Mouse (Mus musculus): ENCODE measurements around the gene Clpx. TPM values are rescaled to one million over a fixed set of nuclear protein-coding genes. Genes with fewer than 3 reads are reported as not detected.
"Not testable (repeated sequence)": the region's sequence is repeated elsewhere in the genome, so short reads cannot be mapped to it uniquely, and the experiment has no call there.

Gene Clpx
- polyA plus RNA-seq, 1 experiment from 2014 or later: 44.7 TPM

DNA sequence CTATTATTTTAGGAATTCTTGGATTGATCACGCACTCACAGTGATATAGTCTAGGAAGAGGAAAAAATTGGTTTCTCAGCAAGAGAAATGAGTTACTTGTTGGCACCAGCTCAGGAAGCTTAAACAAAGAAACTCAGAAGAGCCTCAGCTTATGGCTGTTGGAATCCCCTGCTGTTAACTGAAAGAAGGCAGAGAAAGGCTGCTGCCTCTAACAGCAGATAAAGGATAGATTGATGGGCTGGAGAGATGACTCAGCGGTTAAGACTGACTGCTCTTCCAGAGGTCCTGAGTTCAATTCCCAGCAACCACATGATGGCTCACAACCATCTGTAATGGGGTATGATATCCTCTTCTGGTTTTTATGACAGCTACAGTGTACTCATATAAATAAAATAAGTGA, 33.3 kb downstream of the Clpx start:
- Histone ChIP-seq H3K27ac (ENCODE audit: low read depth) (no peak overlapping the region), H3K36me3 (ENCODE audit: insufficient read depth) (peaks cover 73% of the 10 kb centered on the region), H3K9me3 (ENCODE audit: low read depth, low read length) (no peaks in the 10 kb centered on the region), H3K9ac (no peak overlapping the region), H3K27me3 (ENCODE audit: insufficient read depth, low read length) (no peaks in the 10 kb centered on the region), H3K4me2 (no peak overlapping the region), H3K4me1 (ENCODE audit: insufficient read depth) (no peaks in the 10 kb centered on the region), H3K4me3 (ENCODE audit: low read depth, low read length) (no peak overlapping the region)
- no peak for TF ChIP-seq CTCF (IDR thresholded peaks at IDR 0.05; ENCODE audit: low read depth)
- DNase-seq: no peak
- ATAC-seq (ENCODE audit: insufficient read depth): no peak
- 85% methylated on average over 2 of the region's 2 CpGs for WGBS

DNA sequence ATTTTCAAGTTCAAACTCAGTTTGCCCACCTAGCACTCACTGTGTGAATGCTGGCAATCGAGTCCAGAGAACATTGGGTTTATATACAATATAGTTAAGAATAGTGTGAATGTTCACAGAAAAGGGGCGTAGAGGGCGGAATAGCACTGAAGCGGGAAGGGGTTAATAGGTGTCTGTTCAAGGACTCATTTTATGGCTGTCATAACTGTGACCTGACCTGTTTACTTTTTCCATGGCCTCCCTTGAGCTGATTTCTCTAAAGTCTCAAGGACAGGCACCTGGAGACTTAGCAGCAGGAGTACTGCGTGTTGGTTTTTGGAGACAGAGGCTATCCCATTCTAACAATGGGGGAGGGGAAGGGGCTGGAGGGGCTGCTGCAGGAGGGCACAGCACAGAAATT, 39.9 kb downstream of the Clpx start:
- Histone ChIP-seq H3K4me2 (no peak overlapping the region), H3K4me1 (ENCODE audit: insufficient read depth) (no peaks in the 10 kb centered on the region), H3K27ac (ENCODE audit: low read depth) (no peak overlapping the region), H3K27me3 (ENCODE audit: insufficient read depth, low read length) (no peaks in the 10 kb centered on the region), H3K9ac (no peak overlapping the region), H3K4me3 (ENCODE audit: low read depth, low read length) (no peak overlapping the region), H3K9me3 (ENCODE audit: low read depth, low read length) (no peaks in the 10 kb centered on the region), H3K36me3 (ENCODE audit: insufficient read depth) (peaks cover 22% of the 10 kb centered on the region)
- ATAC-seq (ENCODE audit: insufficient read depth) (no peak), DNase-seq (no peak)
- TF ChIP-seq CTCF (IDR thresholded peaks at IDR 0.05; ENCODE audit: low read depth): no peak
- WGBS: 72% methylated on average over 5 of the region's 5 CpGs

DNA sequence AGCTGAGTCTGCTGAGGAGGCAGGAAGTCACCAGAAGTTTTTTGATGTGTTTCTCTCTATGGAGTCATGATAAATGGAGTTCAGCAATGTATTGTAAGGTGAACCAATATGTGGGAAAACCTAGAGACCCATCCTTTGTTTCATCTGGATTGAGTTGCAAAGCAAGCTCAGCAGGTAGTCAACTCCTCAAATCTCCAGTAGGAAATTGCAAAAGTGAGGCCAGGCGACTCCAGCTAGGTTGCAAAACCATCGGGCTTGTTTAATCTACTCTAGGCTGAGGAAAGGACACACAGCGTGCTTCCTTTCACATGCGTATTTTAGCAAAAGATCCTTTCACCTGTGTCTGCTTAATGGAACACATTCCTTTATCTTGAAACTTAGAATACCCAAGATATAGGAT, 45.1 kb downstream of the Clpx start:
- H3K9ac ChIP-seq: no peak overlapping the region
- WGBS: 84% methylated on average over 4 of the region's 4 CpGs

DNA sequence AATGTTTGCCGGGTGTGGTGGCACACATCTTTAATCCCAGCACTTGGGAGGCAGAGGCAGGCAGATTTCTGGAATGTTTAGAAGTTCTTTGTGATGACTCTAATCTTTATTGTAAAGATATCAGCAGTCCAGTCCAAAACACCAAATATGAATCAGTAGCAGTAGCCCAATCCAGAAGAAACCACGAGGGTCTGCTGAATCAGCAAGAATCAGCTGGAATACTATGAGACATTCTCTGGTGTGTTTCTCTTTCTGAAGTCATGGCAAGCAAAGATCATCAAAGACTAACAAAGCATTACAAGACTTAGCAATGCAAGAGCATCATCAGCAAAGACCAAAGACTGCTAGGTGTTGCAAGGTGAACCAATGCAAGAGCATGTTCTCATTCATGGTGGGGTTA, 46.4 kb downstream of the Clpx start:
- no peaks in the 10 kb centered on the region for H3K36me3 ChIP-seq (ENCODE audit: insufficient read depth)
- H3K27me3 ChIP-seq (ENCODE audit: insufficient read depth, low read length): no peaks in the 10 kb centered on the region
- H3K4me3 ChIP-seq (ENCODE audit: low read depth, low read length): no peak overlapping the region
- TF ChIP-seq CTCF (IDR thresholded peaks at IDR 0.05; ENCODE audit: low read depth): no peak
- H3K9me3 ChIP-seq (ENCODE audit: low read depth, low read length): peaks cover 6% of the 10 kb centered on the region; the same call in 1 of the 2 replicates
- no peak overlapping the region for H3K27ac ChIP-seq (ENCODE audit: low read depth)
- no peaks in the 10 kb centered on the region for H3K4me1 ChIP-seq (ENCODE audit: insufficient read depth)
- DNase-seq (no peak), ATAC-seq (ENCODE audit: insufficient read depth) (no peak)
- H3K9ac ChIP-seq: no peak overlapping the region
- H3K4me2 ChIP-seq: no peak overlapping the region
- 81% methylated on average over 2 of the region's 2 CpGs for WGBS

More for the DNA sequence above, 45.1 kb downstream of the Clpx start:
- no peak for TF ChIP-seq CTCF (IDR thresholded peaks at IDR 0.05; ENCODE audit: low read depth)
- no peak overlapping the region for H3K4me2 ChIP-seq
- no peaks in the 10 kb centered on the region for H3K27me3 ChIP-seq (ENCODE audit: insufficient read depth, low read length)
- no peaks in the 10 kb centered on the region for H3K36me3 ChIP-seq (ENCODE audit: insufficient read depth)
- H3K4me1 ChIP-seq (ENCODE audit: insufficient read depth): no peaks in the 10 kb centered on the region
- no peaks in the 10 kb centered on the region for H3K9me3 ChIP-seq (ENCODE audit: low read depth, low read length)
- H3K4me3 ChIP-seq (ENCODE audit: low read depth, low read length): no peak overlapping the region
- DNase-seq: no peak
- no peak overlapping the region for H3K27ac ChIP-seq (ENCODE audit: low read depth)
- no peak for ATAC-seq (ENCODE audit: insufficient read depth)

DNA sequence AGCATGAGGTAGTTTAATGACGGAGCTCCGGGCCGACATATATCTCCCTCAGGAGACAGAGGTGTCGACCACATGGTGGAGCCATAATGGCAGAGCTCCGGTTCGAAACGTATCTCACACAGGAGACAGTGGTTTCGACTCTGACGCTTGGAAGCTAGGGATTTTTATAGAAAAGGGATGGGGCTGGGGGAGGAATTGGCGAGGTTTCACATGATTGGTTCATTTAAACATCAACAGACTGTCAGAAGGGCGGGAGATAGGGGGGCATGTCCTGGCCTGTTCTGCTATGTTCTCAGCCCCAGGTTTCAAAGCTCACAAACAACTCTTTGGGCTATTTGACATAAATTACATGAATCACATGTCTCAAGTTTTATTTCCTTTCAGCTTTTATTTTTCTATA, 51.4 kb downstream of the Clpx start:
- H3K9me3 ChIP-seq (ENCODE audit: low read depth, low read length); H3K4me1 ChIP-seq (ENCODE audit: insufficient read depth); H3K27me3 ChIP-seq (ENCODE audit: insufficient read depth, low read length); H3K36me3 ChIP-seq (ENCODE audit: insufficient read depth); DNase-seq: not testable (repeated sequence)
- peak overlapping the region; percentile 95 for H3K9ac ChIP-seq
- 65% methylated on average over 11 of the region's 11 CpGs for WGBS
- H3K27ac ChIP-seq (ENCODE audit: low read depth): peak overlapping the region; percentile 94
- peak overlapping the region; percentile 98 for H3K4me3 ChIP-seq (ENCODE audit: low read depth, low read length)
- peak overlapping the region; percentile 87 for H3K4me2 ChIP-seq
- ATAC-seq (ENCODE audit: insufficient read depth): 0 out of 2 replicates have a peak, but pooled peaks have one; percentile 15

DNA sequence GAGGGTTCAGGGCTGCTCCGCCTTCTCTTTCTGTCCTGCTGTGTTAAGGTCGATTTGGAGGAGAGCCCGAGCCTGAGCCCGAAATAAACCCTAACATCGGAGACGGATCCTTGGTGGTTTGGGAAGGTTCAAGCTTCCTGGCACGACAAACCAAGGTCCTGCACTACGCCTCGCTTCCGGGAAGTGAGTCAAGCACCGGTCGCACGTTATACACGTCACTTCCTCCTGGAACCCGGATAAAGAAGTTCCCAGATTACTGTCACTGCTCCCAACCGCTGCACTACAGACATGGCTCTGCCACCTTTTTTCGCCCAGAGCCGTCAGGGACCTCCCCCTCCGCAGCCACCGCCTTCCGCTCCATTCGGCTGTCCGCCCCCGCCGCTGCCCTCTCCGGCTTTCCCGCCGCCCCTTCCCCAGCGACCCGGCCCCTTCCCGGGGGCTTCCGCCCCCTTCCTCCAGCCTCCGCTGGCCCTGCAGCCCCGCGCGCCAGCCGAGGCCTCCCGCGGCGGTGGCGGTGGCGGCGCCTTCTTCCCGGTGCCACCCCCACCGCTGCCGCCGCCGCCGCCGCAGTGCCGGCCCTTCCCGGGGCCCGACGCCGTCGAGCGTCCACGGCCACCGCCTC, 51.9 kb downstream of the Clpx start, which contains the start of gene Pdcd7:
Gene Pdcd7 (plus strand): TSS at position 251 of the 622 bp plus-strand sequence.
- no peaks in the 10 kb centered on the region for H3K4me1 ChIP-seq (ENCODE audit: insufficient read depth)
- no peaks in the 10 kb centered on the region for H3K36me3 ChIP-seq (ENCODE audit: insufficient read depth)
- H3K4me3 ChIP-seq (ENCODE audit: low read depth, low read length): peak within 1 kb of the TSS; percentile 98
- no peak for TF ChIP-seq CTCF (IDR thresholded peaks at IDR 0.05; ENCODE audit: low read depth)
- peak within 1 kb of the TSS; percentile 87 for H3K4me2 ChIP-seq
- H3K27ac ChIP-seq (ENCODE audit: low read depth): peak within 1 kb of the TSS; percentile 94
- H3K9ac ChIP-seq: peak within 1 kb of the TSS; percentile 95
- WGBS: under 1% methylated on average over 52 of the region's 59 CpGs
- no peaks in the 10 kb centered on the region for H3K27me3 ChIP-seq (ENCODE audit: insufficient read depth, low read length)
- DNase-seq (peak; percentile 100), ATAC-seq (ENCODE audit: insufficient read depth) (peak; percentile 96)
- H3K9me3 ChIP-seq (ENCODE audit: low read depth, low read length): peaks cover 6% of the 10 kb centered on the region; the same call in 1 of the 2 replicates

DNA sequence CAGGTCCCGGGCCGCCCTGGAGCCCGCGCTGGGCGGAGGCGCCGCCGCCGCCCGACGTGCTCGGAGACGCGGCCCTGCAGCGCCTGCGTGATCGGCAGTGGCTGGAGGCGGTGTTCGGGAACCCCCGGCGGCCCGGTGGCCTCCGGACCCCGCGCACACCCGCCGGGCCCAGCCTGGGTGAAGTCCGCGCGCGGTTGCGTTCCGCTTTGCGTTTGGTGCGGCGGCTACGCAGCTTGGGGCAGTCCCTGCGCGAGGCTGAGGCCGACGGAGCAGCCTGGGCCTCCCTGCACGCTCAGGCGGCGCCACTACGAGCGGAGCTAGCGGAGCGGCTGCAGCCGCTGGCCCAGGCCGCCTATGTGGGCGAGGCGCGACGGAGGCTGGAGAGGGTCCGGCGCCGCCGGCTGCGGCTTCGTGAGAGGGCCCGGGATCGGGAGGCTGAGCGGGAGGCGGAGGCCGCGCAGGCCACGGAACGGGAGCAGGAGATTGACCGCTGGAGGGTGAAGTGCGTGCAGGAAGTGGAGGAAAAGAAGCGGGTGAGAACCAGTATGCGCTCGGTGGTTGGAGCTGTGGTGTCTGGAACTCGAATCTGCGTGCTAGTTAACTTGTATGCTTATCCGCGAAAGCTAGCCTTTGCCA, 52.5 kb downstream of the Clpx start:
- no peaks in the 10 kb centered on the region for H3K4me1 ChIP-seq (ENCODE audit: insufficient read depth)
- no peak for TF ChIP-seq CTCF (IDR thresholded peaks at IDR 0.05; ENCODE audit: low read depth)
- H3K4me2 ChIP-seq: peak overlapping the region; percentile 87
- H3K36me3 ChIP-seq (ENCODE audit: insufficient read depth): no peaks in the 10 kb centered on the region
- peak overlapping the region; percentile 94 for H3K27ac ChIP-seq (ENCODE audit: low read depth)
- peaks cover 6% of the 10 kb centered on the region; the same call in 1 of the 2 replicates for H3K9me3 ChIP-seq (ENCODE audit: low read depth, low read length)
- peak; percentile 51 for DNase-seq
- no peaks in the 10 kb centered on the region for H3K27me3 ChIP-seq (ENCODE audit: insufficient read depth, low read length)
- peak overlapping the region; percentile 98 for H3K4me3 ChIP-seq (ENCODE audit: low read depth, low read length)
- peak; percentile 79 for ATAC-seq (ENCODE audit: insufficient read depth)
- peak overlapping the region; percentile 95 for H3K9ac ChIP-seq
- under 1% methylated on average over 71 of the region's 77 CpGs for WGBS
